Mouse (Mus musculus) limb, embryonic 12.5 days (tissue): ENCODE measurements around the gene Erich4. TPM values are rescaled to one million over a fixed set of nuclear protein-coding genes. Genes with fewer than 3 reads are reported as not detected.
"Not testable (repeated sequence)": the region's sequence is repeated elsewhere in the genome, so short reads cannot be mapped to it uniquely, and the experiment has no call there.

Source experiments
- ATAC-seq: fragments of 200-750 bp; cut with Nextera tagmentation; 2 replicates; pipeline ENCODE4 v1.8.0; 2017; ENCODE audit warnings: low read depth, moderate TSS enrichment; ENCODE audit not compliant: insufficient number of reproducible peaks, insufficient read depth, low FRiP score, low TSS enrichment
- H3K27ac ChIP-seq: fragments of 300-500 bp; sonication (generic); 2 replicates; pipeline ENCODE4 v1.5.1; 2016; ENCODE audit warnings: mild to moderate bottlenecking, moderate library complexity
- H3K27me3 ChIP-seq: fragments of 300-500 bp; sonication (generic); 2 replicates; pipeline ENCODE4 v1.6.1; 2016; ENCODE audit warnings: mild to moderate bottlenecking, moderate library complexity
- H3K36me3 ChIP-seq: fragments of 300-500 bp; sonication (generic); 2 replicates; pipeline ENCODE4 v1.6.1; 2016; ENCODE audit warnings: mild to moderate bottlenecking, moderate library complexity
- H3K4me1 ChIP-seq: fragments of 300-500 bp; sonication (generic); replicated peaks from 2 replicates; pipeline ENCODE4 v1.6.1; 2016
- H3K4me2 ChIP-seq: fragments of 300-500 bp; sonication (generic); 2 replicates; pipeline ENCODE4 v1.6.1; 2016; ENCODE audit warnings: mild to moderate bottlenecking, moderate library complexity
- H3K4me3 ChIP-seq: fragments of 300-500 bp; sonication (generic); replicated peaks from 2 replicates; pipeline ENCODE4 v1.5.1; 2016; ENCODE audit warnings: mild to moderate bottlenecking
- H3K9ac ChIP-seq: fragments of 300-500 bp; sonication (generic); replicated peaks from 2 replicates; pipeline ENCODE4 v1.6.1; 2016; ENCODE audit warnings: mild to moderate bottlenecking, moderate library complexity
- H3K9me3 ChIP-seq: fragments of 300-500 bp; sonication (generic); 2 replicates; pipeline ENCODE4 v1.6.1; 2016; ENCODE audit warnings: mild to moderate bottlenecking, moderate library complexity
- WGBS: fragments of 180-500 bp; shearing (Covaris S2); methylation state at CpG from one replicate; pipeline ENCODE4 v1.1.7; 2016; 5-methylcytosine and 5-hydroxymethylcytosine counted together
- polyA plus RNA-seq: library from polyadenylated mRNA; unstranded; fragments of >200 nt; fragmentation: Nextera tagmentation; extraction: Ambion mirVana; gene quantifications from 2 replicates; pipeline ENCODE4 v1.2.1, GENCODE M21; 2016

The Erich4 gene
- polyA plus RNA-seq, 1 experiment from 2014 or later = not detected

DNA sequence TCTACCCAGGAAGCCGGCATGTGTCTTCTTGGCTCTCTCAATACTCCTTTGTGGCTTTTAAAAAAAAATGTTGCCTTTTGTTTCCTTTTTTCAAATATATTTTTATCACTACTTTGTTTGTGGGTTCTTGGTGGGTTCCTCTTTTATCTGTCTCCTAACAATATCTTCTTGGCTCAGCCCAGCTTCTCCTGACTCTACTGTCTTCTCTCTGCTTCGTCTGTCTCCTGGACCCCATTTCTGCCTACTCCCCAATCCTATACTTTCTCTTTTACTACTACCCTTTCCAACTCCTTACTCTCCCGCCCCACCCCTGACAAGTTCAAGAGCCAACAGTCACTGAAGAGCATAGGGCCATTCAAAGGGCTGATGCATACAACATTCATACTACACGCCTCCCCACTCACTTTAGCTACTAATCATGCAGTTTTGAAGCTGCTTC, 9.0 kb downstream of the Erich4 start:
- H3K4me3 ChIP-seq = no peak overlapping the region
- no peaks in the 10 kb centered on the region for H3K4me1 ChIP-seq
- H3K27me3 ChIP-seq = no peaks in the 10 kb centered on the region
- no peak overlapping the region for H3K9ac ChIP-seq
- no peaks in the 10 kb centered on the region for H3K36me3 ChIP-seq
- H3K9me3 ChIP-seq = peaks cover 4% of the 10 kb centered on the region; the same call in 1 of the 2 replicates
- no peak for ATAC-seq
- no peak overlapping the region for H3K27ac ChIP-seq
- 86% methylated on average over 4 of the region's 4 CpGs for WGBS
- no peak overlapping the region for H3K4me2 ChIP-seq

DNA sequence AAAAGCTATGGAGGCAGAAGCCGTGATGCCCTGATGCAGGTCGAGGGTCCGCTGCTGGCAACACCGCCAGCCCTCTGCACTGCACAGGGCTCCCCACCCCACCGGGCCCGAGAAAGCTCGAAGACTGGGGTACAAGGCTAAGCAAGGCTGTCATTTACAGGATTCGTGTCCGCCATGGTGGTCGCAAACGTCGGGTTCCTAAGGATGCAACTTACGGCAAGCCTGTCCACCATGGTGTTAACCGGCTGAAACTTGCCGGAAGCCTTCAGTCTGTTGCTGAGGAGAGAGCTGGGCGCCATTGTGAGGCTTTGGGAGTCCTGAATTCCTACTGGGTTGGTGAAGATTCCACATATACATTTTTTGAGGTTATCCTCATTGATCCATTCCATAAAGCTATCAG, 14.3 kb downstream of the Erich4 start:
- 83% methylated on average over 16 of the region's 16 CpGs for WGBS
- no peaks in the 10 kb centered on the region for H3K27me3 ChIP-seq
- H3K27ac ChIP-seq = no peak overlapping the region
- no peaks in the 10 kb centered on the region for H3K36me3 ChIP-seq
- no peaks in the 10 kb centered on the region for H3K9me3 ChIP-seq
- H3K4me1 ChIP-seq = no peaks in the 10 kb centered on the region
- H3K4me3 ChIP-seq = no peak overlapping the region
- H3K9ac ChIP-seq = no peak overlapping the region
- ATAC-seq = no peak
- no peak overlapping the region for H3K4me2 ChIP-seq

DNA sequence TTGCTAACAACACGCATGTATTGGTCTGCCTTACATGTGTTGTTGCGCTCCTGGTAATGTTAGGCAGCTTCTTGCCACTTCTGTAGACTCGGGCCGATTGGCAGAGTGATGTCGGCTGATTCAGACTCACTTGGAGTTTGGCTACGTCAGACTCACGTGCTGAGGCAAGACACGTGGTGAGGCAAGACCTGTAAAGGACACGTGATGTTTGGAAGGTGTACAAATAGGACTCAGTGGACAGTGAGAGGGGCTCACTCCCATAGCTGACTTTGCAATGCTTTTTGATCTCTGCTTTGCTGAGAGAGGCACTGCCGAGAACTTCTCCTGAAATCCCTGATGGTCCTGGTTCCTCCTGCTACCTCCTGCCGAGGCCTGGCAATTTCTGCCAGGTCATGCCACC, 15.0 kb downstream of the Erich4 start:
- Histone ChIP-seq H3K27me3 (no peaks in the 10 kb centered on the region), H3K36me3 (no peaks in the 10 kb centered on the region), H3K9me3 (no peaks in the 10 kb centered on the region), H3K27ac (no peak overlapping the region), H3K9ac (no peak overlapping the region), H3K4me2 (no peak overlapping the region), H3K4me3 (no peak overlapping the region), H3K4me1 (no peaks in the 10 kb centered on the region)
- 82% methylated on average over 11 of the region's 11 CpGs for WGBS
- no peak for ATAC-seq

DNA sequence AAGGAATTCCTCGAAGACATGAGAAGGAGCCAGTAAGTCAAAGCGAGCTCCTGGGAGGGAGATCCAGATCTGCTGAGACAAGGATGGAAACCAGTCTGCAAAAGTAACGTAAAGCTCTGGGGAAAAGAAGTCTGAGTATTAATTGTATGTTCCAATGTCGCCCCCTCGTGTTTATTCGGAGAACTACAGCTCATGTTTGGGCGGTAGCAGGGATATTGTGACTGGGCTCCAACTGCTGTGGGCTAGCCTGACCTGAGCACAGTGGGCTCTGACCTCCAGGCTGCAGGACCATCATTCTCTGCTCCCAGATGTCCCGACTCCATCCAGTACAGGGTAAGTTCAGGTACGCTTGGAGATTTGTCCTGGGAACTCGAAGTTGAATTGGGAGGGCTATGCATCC, 16.0 kb downstream of the Erich4 start:
- Histone ChIP-seq H3K4me2 (no peak overlapping the region), H3K4me3 (no peak overlapping the region), H3K9me3 (no peaks in the 10 kb centered on the region), H3K36me3 (no peaks in the 10 kb centered on the region), H3K27me3 (no peaks in the 10 kb centered on the region), H3K27ac (no peak overlapping the region), H3K4me1 (no peaks in the 10 kb centered on the region), H3K9ac (no peak overlapping the region)
- no peak for ATAC-seq
- WGBS = 11% methylated on average over 10 of the region's 10 CpGs

DNA sequence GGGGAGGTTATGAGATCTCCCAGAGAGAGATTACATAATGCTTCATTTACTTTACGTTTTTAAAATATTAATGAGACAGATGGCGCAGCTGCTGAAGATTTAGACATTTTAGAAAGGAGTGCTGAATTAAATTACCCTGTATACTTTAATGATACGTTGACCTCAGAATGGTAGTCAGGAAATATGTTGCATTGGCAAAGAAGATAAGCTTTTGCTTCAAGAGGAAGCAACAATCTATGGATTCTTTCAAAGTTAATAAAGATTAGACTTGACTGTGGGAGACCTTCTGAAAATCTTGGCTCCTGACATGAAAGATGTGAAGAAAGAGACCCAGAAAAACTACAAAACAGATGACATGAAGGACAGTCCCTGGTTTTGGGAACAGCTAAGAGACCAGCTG, 21.8 kb downstream of the Erich4 start:
- ATAC-seq = no peak
- WGBS = 85% methylated on average over 3 of the region's 3 CpGs
- Histone ChIP-seq H3K36me3 (no peaks in the 10 kb centered on the region), H3K4me1 (no peaks in the 10 kb centered on the region), H3K27ac (no peak overlapping the region), H3K9me3 (no peaks in the 10 kb centered on the region), H3K9ac (no peak overlapping the region), H3K27me3 (no peaks in the 10 kb centered on the region), H3K4me3 (no peak overlapping the region), H3K4me2 (no peak overlapping the region)

DNA sequence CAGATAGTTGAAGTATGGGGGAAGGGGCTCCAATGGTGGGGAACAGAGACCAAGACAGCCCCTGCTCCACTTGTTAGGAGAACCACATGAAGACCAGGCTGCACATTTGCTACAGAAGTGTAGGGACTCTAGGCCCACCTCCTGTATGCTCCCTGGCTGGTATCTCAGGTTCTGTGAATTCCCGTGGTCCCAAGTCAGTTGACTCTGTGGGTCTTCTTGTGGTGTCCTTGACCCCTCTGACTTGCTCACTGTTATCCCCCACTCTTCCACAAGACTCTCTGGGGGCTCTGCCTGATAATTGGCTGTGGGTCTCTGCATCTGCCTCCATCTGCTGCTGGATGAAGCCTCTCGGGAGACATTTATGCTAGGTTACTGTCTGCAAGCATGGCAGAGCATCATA, 24.5 kb downstream of the Erich4 start:
- H3K4me1 ChIP-seq = no peaks in the 10 kb centered on the region
- 87% methylated on average over 2 of the region's 2 CpGs for WGBS
- no peaks in the 10 kb centered on the region for H3K36me3 ChIP-seq
- no peaks in the 10 kb centered on the region for H3K9me3 ChIP-seq
- H3K4me3 ChIP-seq = no peak overlapping the region
- no peak for ATAC-seq
- H3K27ac ChIP-seq = no peak overlapping the region
- H3K4me2 ChIP-seq = no peak overlapping the region
- no peak overlapping the region for H3K9ac ChIP-seq
- H3K27me3 ChIP-seq = no peaks in the 10 kb centered on the region

DNA sequence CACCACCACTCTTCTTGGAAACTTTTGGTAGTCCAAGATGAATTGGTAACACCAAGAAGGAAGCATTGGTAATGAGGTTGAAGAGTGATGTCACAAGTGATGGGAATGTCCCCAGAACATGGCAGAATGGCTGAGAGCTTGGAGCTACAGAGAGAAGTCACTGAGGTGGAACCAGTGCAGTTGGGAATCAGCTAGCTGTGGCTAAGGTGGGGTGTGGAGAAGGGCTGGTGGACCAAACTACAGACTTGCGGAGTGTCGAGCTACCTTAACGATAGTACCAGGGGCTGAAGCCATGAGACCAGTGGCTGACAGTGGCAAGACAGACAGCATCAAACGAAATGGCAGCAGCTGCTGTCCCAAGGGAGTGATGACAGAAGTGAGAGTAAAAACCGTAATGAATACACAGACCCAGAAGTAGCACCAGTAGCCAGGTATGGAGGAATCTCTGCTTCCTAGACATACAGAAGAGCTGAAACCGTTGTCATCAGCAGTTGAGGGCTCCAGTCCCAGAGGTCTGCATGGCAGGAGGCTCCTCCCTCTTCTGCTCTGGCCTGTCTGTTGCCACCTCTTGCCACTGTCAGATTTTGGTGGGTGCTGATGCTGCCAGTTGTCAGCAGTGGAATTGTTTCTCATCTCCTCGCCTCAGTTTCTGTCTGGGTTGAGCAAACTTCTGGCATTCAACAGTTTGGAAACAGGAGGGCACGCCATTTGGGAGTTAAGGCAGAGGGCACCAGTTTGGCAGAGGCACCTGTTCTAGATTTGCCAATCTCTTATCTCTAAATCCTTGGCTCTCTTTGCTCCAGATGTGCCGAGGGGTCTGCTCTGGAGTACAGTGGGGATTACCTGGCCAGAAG, 30.1 kb downstream of the Erich4 start:
- no peak for ATAC-seq
- no peaks in the 10 kb centered on the region for H3K27me3 ChIP-seq
- no peaks in the 10 kb centered on the region for H3K4me1 ChIP-seq
- H3K4me3 ChIP-seq = no peak overlapping the region
- H3K9me3 ChIP-seq = 0 out of 2 replicates have a peak, but pooled peaks cover 9% of the 10 kb centered on the region
- no peak overlapping the region for H3K4me2 ChIP-seq
- WGBS = 81% methylated on average over 9 of the region's 9 CpGs
- H3K27ac ChIP-seq = no peak overlapping the region
- no peak overlapping the region for H3K9ac ChIP-seq
- H3K36me3 ChIP-seq = no peaks in the 10 kb centered on the region

DNA sequence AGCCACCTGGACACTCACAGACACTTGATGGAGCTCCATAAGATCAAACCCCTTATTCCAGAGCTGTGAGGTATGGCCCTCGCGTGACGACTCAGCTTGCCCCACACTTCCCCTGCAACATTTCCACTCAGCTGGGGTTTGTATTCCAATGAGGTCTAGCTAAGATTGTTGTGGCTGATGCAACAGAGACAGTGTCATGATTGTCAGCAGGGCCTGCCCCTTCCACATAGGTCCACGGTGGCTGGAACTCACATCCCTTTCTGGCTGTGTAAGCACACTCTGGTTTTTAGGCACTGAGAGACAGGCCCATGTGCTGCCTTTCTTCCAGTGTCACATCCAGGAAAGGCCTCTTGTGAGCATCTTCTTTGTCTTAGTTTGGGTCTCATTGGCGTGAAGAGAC, 31.0 kb downstream of the Erich4 start:
- no peak overlapping the region for H3K4me3 ChIP-seq
- H3K9ac ChIP-seq = no peak overlapping the region
- 0 out of 2 replicates have a peak, but pooled peaks cover 9% of the 10 kb centered on the region for H3K9me3 ChIP-seq
- no peaks in the 10 kb centered on the region for H3K4me1 ChIP-seq
- no peak overlapping the region for H3K4me2 ChIP-seq
- WGBS = 88% methylated on average over 5 of the region's 5 CpGs
- no peak for ATAC-seq
- H3K27ac ChIP-seq = no peak overlapping the region
- no peaks in the 10 kb centered on the region for H3K36me3 ChIP-seq
- no peaks in the 10 kb centered on the region for H3K27me3 ChIP-seq

DNA sequence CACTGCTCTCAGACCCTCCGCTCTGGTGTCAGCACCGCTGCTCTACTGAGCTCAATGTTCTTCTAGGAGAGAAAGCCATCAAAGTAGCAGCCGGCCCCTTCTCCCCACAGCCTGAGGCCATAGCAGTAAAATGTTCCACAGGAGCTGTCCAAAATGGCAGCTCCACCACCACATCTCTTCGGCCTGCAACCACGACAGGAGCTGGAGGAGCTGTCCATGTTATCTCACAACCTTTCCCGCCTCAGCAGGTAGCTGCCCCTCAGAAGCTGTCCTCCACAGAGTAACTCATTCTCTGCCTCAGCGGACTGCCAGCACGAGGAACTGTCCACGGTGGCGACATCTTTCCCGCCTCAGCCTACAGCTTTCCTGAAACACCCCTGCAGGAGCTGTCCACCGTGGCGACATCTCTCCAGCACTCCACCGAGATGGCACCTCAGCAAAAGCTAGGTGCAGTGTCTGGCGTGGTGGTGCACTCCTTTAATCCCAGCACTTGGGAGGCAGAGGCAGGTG, 33.3 kb downstream of the Erich4 start:
- Histone ChIP-seq H3K36me3 (no peaks in the 10 kb centered on the region), H3K27ac (no peak overlapping the region), H3K9me3 (0 out of 2 replicates have a peak, but pooled peaks cover 9% of the 10 kb centered on the region), H3K4me2 (no peak overlapping the region), H3K27me3 (no peaks in the 10 kb centered on the region), H3K4me3 (no peak overlapping the region), H3K4me1 (no peaks in the 10 kb centered on the region), H3K9ac (no peak overlapping the region)
- ATAC-seq = no peak
- WGBS = 85% methylated on average over 15 of the region's 15 CpGs

DNA sequence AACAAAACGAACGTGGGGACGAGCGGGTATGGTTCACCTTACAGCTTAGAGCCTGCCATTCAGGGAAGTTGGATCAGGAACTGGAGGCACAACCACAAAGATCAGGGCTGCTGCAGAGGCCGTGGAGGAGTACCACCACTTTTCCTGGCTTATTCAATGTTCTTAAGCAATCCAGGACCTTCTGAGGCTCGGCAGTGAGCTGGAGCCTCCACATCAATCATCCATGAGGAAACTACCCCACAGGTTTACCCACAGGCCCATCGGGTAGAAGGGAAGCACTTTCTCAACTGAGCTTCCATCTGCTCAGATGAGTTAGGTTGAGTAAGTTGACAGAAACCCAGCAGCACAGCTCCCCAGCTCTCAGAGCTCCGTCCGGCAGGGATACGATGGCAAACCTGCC, 36.3 kb downstream of the Erich4 start:
- WGBS = 86% methylated on average over 10 of the region's 10 CpGs
- H3K9me3 ChIP-seq = 0 out of 2 replicates have a peak, but pooled peaks cover 9% of the 10 kb centered on the region
- no peak overlapping the region for H3K4me3 ChIP-seq
- H3K27me3 ChIP-seq = peaks cover 8% of the 10 kb centered on the region
- no peak overlapping the region for H3K4me2 ChIP-seq
- H3K27ac ChIP-seq = no peak overlapping the region
- no peak for ATAC-seq
- no peaks in the 10 kb centered on the region for H3K4me1 ChIP-seq
- no peak overlapping the region for H3K9ac ChIP-seq
- H3K36me3 ChIP-seq = no peaks in the 10 kb centered on the region

DNA sequence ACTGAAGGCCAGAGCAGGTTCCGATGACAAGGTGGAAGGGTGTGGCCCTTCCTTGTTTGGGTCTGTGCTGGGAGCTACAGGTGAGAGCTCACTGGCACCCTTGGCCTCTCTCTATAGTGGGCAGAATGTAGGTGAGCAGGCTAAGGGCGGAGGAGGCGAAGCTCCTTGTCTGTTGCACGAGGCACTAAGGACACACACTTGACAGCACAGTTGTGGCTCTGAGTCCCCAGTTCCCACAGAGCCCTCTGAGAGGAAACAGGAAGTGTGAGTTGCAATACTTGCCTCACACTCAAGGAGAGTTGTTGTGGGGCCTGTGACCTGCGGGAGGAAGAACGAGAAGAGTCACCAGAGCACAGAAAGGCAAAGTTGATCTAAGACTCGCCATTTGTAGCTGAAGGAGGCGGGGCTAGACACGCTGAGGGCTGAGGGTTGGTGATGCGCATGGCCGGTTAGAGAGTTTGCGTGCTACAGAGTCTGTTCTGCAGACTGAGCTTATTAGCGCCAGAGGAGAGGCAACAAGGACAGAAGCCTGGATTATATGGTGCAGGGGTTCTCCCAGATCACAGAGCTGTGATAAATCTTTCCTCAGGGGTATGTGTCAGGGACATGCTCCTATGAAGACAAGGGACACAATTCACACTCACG, 38.8 kb downstream of the Erich4 start:
- H3K27ac ChIP-seq, H3K9ac ChIP-seq: not testable (repeated sequence)
- WGBS = 74% methylated on average over 12 of the region's 14 CpGs

More for the DNA sequence above, 38.8 kb downstream of the Erich4 start:
- H3K4me3 ChIP-seq, H3K27me3 ChIP-seq, H3K4me2 ChIP-seq, H3K36me3 ChIP-seq, H3K9me3 ChIP-seq, H3K4me1 ChIP-seq, ATAC-seq: not testable (repeated sequence)
